Mouse (Mus musculus) erythroblast, embryonic 14.5 days (primary cell): ENCODE results near the gene Rnf146. TPM values are rescaled to one million over a fixed set of nuclear protein-coding genes. Genes with fewer than 3 reads are reported as not detected.
"Not testable (repeated sequence)": the region's sequence is repeated elsewhere in the genome, so short reads cannot be mapped to it uniquely, and the experiment has no call there.

Experiments used
- H3K27me3 ChIP-seq: 2 replicates; pipeline ENCODE4 v1.6.1; 2012; ENCODE audit warnings: inconsistent platforms; ENCODE audit not compliant: control insufficient read depth
- H3K36me3 ChIP-seq: 2 replicates; pipeline ENCODE4 v1.6.1; 2012; ENCODE audit warnings: mild to moderate bottlenecking, inconsistent platforms; ENCODE audit not compliant: control insufficient read depth
- H3K4me1 ChIP-seq: 2 replicates; pipeline ENCODE4 v1.6.1; 2012; ENCODE audit warnings: inconsistent platforms; ENCODE audit not compliant: control insufficient read depth
- H3K4me3 ChIP-seq: replicated peaks from 2 replicates; pipeline ENCODE3; 2012; ENCODE audit warnings: moderate library complexity, mild to moderate bottlenecking, inconsistent platforms
- H3K9me3 ChIP-seq: 2 replicates; pipeline ENCODE4 v1.6.1; 2012; ENCODE audit warnings: low read length, inconsistent platforms, mixed read lengths; ENCODE audit not compliant: control insufficient read depth
- GATA1 ChIP-seq: IDR thresholded peaks from 2 replicates; pipeline ENCODE4 v1.6.1; 2012; ENCODE audit warnings: low read length, inconsistent platforms, mixed read lengths
- TAL1 ChIP-seq: IDR thresholded peaks from 3 replicates; pipeline ENCODE4 v1.6.1; 2012; ENCODE audit warnings: low read length, inconsistent platforms, mixed read lengths
- polyA plus RNA-seq: library from polyadenylated mRNA; stranded (reverse); fragments of >175 nt; gene quantifications from 2 replicates; pipeline ENCODE4 v1.2.3, GENCODE M21; 2012

Rnf146 gene
- 0.28 and 0.37 TPM in 2 replicates for polyA plus RNA-seq

DNA sequence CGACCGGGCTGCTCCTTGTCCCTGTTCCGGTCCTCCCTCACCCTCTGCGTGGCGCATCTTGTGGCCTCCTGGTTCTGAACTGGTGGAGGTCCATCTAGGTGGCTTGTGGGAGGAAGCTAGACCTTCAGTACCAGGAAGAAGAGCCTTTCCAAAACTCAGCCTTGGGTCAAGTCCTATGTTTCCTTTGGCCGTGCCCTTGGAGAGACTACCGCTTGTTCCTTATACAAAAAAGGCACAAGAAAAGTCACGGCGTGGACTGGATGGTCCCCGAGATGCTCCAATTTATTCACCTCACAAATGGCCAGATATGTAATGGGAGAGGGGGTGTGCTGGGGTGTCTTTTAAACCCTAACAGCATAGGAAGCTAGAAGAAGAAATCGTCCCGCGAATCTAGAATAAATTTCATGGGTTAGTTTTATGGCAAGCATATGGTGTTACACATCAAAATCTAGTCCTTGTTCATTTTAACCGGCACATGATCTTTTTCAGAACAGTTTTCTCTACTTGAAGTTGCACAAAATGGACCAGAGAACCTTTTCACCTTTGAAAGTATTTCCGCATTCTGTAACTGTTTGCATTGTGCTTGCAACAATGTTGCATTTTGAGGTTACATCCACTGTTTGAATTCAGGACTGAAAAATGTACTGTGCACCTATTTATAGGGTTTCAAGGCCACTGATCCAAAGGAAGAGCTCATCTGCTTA is at the start of gene Rnf146:
Rnf146 (minus strand) TSS at position 246 of the 704 bp plus-strand sequence.
- no peaks in the 10 kb centered on the region for H3K27me3 ChIP-seq
- no peaks in the 10 kb centered on the region for H3K9me3 ChIP-seq
- H3K4me3 ChIP-seq: peak within 1 kb of the TSS; percentile 93
- peaks cover 15% of the 10 kb centered on the region for H3K4me1 ChIP-seq
- H3K36me3 ChIP-seq: peaks cover 4% of the 10 kb centered on the region
- TF ChIP-seq GATA1 (no peak), TAL1 (no peak)

DNA sequence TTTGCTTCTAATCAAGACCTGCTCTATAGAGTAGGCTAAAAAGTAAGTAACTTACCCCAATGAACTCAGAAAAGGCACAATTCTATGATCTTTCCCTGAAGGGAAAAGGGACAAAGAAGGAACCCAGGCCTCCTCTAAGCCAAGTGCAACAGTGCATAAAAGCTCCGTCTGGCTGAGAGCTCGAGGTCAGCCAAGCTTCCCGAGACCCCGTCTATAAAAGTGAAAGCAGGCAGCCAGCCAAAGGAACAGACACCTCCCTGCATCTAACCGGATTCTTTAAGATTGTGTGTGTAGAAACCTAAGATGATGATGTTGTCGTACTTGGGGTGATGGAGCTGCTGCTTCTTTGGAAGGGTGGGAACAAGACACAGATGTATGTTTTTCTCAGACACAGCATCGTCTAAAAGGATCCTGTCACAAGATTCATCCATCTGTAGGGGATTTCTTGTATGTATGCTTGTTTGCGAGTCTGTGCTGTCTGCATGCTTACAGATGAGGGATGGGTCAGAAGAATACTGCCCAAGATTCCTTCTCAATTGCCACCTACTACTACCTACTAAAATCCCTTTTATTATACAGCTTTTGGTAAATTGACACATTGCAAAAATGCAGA is 40.5 kb upstream of the Rnf146 start:
- no peak overlapping the region for H3K4me3 ChIP-seq
- no peak for TF ChIP-seq TAL1
- TF ChIP-seq GATA1: no peak
- no peaks in the 10 kb centered on the region for H3K36me3 ChIP-seq
- no peaks in the 10 kb centered on the region for H3K9me3 ChIP-seq
- H3K27me3 ChIP-seq: no peaks in the 10 kb centered on the region
- no peaks in the 10 kb centered on the region for H3K4me1 ChIP-seq

DNA sequence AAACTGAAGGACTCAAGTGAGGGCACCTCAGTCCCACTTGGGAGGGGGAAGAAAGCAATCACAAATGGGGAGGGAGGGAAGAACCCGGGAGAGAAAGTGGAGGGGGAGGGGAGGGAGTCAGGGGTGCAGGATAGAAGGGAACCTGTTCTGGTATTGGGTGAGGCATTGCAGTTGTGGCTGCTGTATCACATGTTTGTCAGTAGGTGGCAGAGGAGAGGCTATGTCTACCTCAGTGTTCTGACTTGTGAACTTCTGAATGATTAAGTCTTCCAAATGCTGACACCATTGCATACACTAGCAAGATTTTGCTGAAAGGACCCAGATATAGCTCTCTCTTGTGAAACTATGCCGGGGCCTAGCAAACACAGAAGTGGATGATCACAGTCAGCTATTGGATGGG is 32.6 kb upstream of the Rnf146 start:
- not testable (repeated sequence) for H3K4me1 ChIP-seq

DNA sequence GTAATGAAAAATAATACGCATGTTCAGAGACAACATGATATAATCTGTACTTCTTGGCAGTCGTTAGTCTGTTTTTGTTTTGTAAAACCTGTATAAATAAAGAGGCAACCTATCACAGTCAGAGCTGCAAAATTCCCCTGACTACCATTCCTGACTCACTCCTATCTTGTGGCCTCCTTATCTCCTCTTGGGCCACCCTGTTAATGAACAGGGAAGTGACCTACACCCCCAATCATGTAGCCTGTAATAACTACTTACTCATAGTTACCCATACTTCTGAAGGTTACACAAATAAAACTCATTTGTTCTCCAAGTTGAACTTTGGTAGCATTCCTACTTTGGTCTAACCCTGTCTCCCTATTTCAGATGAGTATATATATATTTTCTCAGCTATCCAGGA is 19.3 kb upstream of the Rnf146 start:
- no peak overlapping the region for H3K4me3 ChIP-seq
- TF ChIP-seq GATA1 (no peak), TAL1 (no peak)

More for the DNA sequence above, 32.6 kb upstream of the Rnf146 start:
- H3K4me3 ChIP-seq, H3K36me3 ChIP-seq, H3K27me3 ChIP-seq, H3K9me3 ChIP-seq: not testable (repeated sequence)

DNA sequence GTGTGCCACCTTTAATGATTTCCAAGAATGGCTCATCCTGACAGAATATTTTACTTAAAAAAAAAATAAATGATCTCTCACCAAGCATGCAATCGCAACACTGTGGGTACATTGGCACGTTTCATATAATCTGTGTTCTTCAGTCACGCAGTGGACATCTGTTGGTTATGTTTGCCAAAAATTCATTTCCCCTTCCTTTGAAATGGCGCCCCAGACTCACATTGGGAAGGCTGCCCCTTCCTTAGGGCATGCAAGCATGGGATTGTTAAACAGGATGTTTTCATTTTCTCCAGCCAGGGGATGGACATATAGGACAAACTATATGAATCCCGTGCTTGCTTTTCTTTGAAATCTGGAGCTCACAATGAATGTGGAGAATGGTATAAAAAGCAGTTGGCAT is 11.8 kb upstream of the Rnf146 start:
- TF ChIP-seq TAL1: no peak
- TF ChIP-seq GATA1: no peak
- Histone ChIP-seq H3K9me3 (no peaks in the 10 kb centered on the region), H3K27me3 (no peaks in the 10 kb centered on the region)

More for the DNA sequence above, 19.3 kb upstream of the Rnf146 start:
- Histone ChIP-seq H3K27me3 (no peaks in the 10 kb centered on the region), H3K4me1 (no peaks in the 10 kb centered on the region), H3K36me3 (no peaks in the 10 kb centered on the region), H3K9me3 (no peaks in the 10 kb centered on the region)

DNA sequence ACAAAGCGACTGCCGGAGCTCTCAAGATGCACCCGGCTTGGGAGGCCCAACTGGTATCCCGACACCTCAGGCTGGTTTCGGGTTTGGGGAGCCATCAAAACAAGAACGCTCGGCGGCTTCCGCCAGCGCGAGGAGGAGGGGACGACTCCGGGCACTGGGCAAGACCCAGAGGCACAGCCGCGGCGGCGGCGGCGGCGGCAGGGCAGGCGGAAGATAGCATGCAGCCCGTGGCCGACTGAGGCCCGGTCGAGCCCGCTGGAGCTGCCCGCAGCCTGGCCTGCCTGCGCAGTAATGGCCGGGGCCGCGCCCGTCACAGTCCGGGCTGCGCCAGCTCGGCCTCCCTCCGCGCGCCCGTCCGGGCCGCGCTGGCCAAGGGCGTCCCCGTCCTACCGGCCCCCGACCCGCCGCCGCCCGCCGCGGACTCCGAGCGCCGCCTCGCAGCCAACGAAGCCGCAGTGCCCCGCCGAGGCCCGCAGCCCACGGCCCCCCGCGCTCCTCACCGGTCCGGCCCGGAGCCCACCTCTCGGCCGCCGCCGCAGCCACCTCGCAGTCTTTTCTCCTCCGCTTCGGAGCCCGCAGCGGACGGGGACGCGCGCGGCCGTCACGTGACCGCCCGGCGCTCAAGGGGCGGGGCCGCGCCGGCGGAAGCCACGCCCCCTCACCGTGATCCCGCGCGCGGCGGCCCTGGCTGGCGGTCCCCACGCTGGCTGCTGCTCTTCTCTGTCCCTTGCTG is 612 bp downstream of the Rnf146 start:
- peaks cover 17% of the 10 kb centered on the region for H3K4me1 ChIP-seq
- H3K9me3 ChIP-seq: no peaks in the 10 kb centered on the region
- peaks cover 7% of the 10 kb centered on the region for H3K36me3 ChIP-seq
- TF ChIP-seq GATA1 (no peak), TAL1 (no peak)
- no peaks in the 10 kb centered on the region for H3K27me3 ChIP-seq
- peak overlapping the region; percentile 93 for H3K4me3 ChIP-seq

More for the DNA sequence above, 11.8 kb upstream of the Rnf146 start:
- no peak overlapping the region for H3K4me3 ChIP-seq
- no peaks in the 10 kb centered on the region for H3K36me3 ChIP-seq
- H3K4me1 ChIP-seq: no peaks in the 10 kb centered on the region

DNA sequence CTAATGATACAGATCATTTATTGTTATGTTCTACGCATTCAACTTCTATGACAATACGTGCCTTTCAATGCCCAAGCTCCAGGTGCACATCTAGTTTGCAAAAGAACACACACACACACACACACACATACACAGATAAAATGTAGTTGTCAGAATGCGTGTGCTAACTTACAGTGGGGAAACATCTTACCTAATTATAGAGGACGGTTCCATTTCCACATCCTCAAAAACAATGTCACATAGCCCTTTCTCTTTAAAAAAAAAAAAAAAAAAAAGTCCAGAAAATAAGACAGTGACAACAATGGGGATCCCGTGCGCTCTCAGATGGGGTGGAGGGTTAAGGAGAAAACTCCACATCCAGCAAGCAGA is 1.2 kb downstream of the Rnf146 start:
- Histone ChIP-seq H3K4me3 (peak overlapping the region; percentile 93), H3K4me1 (peaks cover 17% of the 10 kb centered on the region), H3K36me3 (peaks cover 7% of the 10 kb centered on the region), H3K27me3 (no peaks in the 10 kb centered on the region), H3K9me3 (no peaks in the 10 kb centered on the region)
- TF ChIP-seq GATA1: no peak
- no peak for TF ChIP-seq TAL1

DNA sequence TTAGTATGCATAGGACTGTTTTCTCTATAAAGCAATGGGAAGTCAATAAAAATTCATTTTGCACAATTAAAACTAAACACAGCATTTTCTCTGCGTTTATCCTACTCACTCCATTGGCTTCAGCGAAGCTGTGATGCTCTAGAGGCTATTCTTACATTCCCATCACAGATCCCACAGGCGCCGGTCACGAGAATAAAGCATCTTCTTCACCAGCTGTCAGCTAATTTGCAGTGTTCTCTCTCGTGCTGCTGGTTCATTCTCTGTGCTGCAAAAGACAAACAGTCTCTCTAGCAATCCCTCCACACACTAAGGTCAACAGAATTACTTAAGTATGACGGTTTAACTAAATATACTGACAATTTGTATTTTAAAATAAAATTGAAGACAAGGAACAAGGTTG is 8.1 kb downstream of the Rnf146 start:
- Histone ChIP-seq H3K4me3 (no peak overlapping the region), H3K27me3 (no peaks in the 10 kb centered on the region), H3K9me3 (no peaks in the 10 kb centered on the region), H3K36me3 (peaks cover 46% of the 10 kb centered on the region), H3K4me1 (peaks cover 2% of the 10 kb centered on the region)
- TF ChIP-seq TAL1: no peak
- TF ChIP-seq GATA1: no peak

DNA sequence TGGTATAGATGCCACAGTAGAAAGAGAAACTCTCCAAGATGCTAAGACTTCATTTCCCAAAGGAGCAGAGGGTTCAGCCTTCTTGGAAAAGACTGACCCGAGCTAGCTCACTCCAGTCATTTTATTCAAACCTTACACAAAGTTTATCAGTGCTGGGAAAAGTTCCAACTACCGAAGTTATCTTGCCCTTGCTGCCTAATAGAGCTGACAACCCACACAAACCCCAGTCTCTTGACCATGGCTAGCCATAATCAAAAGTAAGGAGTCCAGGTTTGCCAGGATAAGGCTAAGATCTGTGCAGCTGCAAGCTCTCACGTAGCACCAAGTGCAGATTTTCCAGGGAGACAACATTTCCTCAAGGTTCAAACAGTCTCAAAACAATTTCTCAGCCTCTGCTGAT is 9.7 kb downstream of the Rnf146 start:
- Histone ChIP-seq H3K27me3 (no peaks in the 10 kb centered on the region), H3K4me1 (peaks cover 2% of the 10 kb centered on the region; the same call in 1 of the 2 replicates), H3K36me3 (peaks cover 56% of the 10 kb centered on the region), H3K9me3 (no peaks in the 10 kb centered on the region), H3K4me3 (no peak overlapping the region)
- TF ChIP-seq GATA1 (no peak), TAL1 (no peak)
